Mouse (Mus musculus): ENCODE measurements around the gene Gpr55. TPM values are rescaled to one million over a fixed set of nuclear protein-coding genes. Genes with fewer than 3 reads are reported as not detected.

The Gpr55 gene
- polyA plus RNA-seq, 1 experiment from 2014 or later, result not detected

Other genes with a start within 250 kb of the Gpr55 start
- 0.33 and 0.48 TPM in 2 replicates for gene A630001G21Rik, start 182.4 kb downstream of the Gpr55 start, polyA plus RNA-seq (2014; fragmentation: Nextera tagmentation; extraction: Ambion mirVana)
- 62.9 and 74.3 TPM in 2 replicates for gene Cab39, start 167.6 kb downstream of the Gpr55 start, polyA plus RNA-seq (2014; fragmentation: Nextera tagmentation; extraction: Ambion mirVana)
- 149 and 157 TPM in 2 replicates for gene Itm2c, start 66.7 kb downstream of the Gpr55 start, polyA plus RNA-seq (2014; fragmentation: Nextera tagmentation; extraction: Ambion mirVana)
- gene 4933407L21Rik, start 32.5 kb downstream of the Gpr55 start, polyA plus RNA-seq (2014; fragmentation: Nextera tagmentation; extraction: Ambion mirVana), result 4.0 and 4.2 TPM in 2 replicates
- 0.45 TPM in 1 of 2 replicates, not detected in the other for gene Spata3, start 55.8 kb upstream of the Gpr55 start, polyA plus RNA-seq (2014; fragmentation: Nextera tagmentation; extraction: Ambion mirVana)
- 8.8 and 9.5 TPM in 2 replicates for gene 2810459M11Rik, start 84.9 kb upstream of the Gpr55 start, polyA plus RNA-seq (2014; fragmentation: Nextera tagmentation; extraction: Ambion mirVana)
- gene Psmd1, start 103.4 kb upstream of the Gpr55 start, polyA plus RNA-seq (2014; fragmentation: Nextera tagmentation; extraction: Ambion mirVana), result 186 and 198 TPM in 2 replicates
- gene Htr2b, start 151.0 kb upstream of the Gpr55 start, polyA plus RNA-seq (2014; fragmentation: Nextera tagmentation; extraction: Ambion mirVana), result 0.20 and 0.41 TPM in 2 replicates
- 1.1 TPM in 1 of 2 replicates, not detected in the other for gene Gm21972, start 172.6 kb upstream of the Gpr55 start, polyA plus RNA-seq (2014; fragmentation: Nextera tagmentation; extraction: Ambion mirVana)
- gene Armc9, start 193.8 kb upstream of the Gpr55 start, polyA plus RNA-seq (2014; fragmentation: Nextera tagmentation; extraction: Ambion mirVana), result 22.1 and 28.1 TPM in 2 replicates

All from forebrain, embryonic 14.5 days (tissue).